Mouse (Mus musculus) cerebellum, postnatal 36 days (tissue): ENCODE measurements around the gene Sdad1.

Source experiments
- DNase-seq, 2 experiments: peaks; one replicate each; pipeline ENCODE4 v3.0.0; 2021 to 2022; ENCODE audit warnings: mixed read lengths in 2 of 2

The Sdad1 gene

DNA sequence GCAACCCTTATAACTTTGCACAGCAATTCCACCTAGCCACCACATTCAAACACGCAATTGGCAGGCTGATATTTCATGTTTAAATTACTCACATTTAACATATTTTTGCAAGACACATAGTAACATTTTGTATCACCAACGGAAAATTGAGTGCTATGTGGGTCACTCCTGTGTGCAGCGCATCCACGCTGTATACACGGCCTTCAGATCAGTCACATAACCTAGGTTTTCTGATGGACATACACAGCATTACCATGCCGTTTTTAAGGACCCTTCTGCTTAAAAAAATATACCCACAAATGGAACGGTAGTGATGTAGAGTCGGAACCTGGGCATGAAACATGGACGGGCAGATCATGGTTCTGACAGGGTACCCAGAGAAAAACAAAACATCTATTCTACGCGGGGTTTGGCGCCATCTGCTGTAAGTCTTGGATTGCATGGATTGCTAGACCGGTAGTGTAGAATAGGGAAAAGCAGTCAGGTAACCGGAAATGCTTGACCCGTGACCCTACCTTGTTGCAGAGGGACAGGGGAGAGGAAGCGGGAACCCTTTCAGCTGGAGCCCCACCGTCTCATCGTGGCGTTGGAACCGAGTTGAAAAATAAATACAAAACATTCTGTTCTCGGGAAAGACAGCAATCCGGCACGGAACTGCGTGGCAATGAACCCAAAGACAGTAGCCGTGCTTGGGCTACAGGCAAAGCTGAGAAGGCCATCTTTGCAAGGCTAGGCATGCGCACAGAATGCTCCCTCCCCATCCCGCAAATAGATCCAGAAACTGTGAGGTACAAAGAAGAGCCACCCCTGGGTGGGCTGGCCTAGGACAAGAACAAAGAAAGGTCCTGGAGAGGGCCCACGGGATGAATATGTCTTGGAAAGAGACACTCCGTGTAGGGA lies 70.7 kb downstream of the Sdad1 start:
- DNase-seq: peak; percentile 71 to 81

DNA sequence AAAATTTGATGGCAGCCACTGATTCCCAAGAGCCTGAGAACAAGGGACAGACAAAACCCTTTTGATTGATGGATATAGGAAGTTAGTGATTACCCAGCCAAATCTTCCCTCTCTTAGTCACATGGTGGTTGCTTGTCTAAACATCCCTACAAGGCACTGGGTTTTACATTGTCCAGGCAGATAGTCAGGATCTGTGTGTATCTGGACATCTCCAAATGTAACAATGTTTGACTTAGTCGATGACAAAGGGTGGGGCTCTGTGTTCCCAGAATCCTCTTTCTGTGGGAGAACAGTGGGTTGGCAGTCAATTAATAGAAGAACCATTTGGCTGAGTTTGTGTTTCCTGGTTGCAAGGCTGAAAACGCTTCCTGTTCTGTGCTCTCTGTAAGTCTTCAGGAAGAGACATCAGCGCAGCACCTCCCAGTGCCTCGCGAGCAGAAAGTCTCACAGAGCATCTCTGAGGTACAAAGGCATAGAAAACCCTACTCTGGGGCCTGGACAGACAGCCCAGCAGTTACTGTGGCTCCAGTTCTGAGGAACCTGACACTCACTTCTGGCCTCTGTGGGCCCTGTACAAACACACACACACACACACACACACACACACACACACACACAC lies 75.2 kb downstream of the Sdad1 start:
- DNase-seq: no peak
